14 mouse cellular contexts compared by ENCODE assay signal in genomic region chr6:36672399-36673221, GRCm38 (mm10).
DNase-seq lines count a peak whose midpoint lies in the region; ATAC-seq and TF ChIP-seq lines count a peak whose summit lies in the region.
"Had no signal": no experiment of that assay in that cellular context is flagged by ENCODE, and none has a peak within 500 bp of the region (broad histone marks: within the 10 kb centered on the region; RNA-seq: fewer than 3 reads in every experiment).

No protein-coding gene starts in this region.

- peaks cover 3% of the 10 kb centered on the region; the same call in 1 of the 2 replicates for H3K4me1 ChIP-seq in lung, embryonic 15.5 days
- no peaks in the 10 kb centered on the region; the same call in 1 of the 2 replicates for H3K4me1 ChIP-seq in embryonic fibroblast, embryonic 13.5 days (ENCODE audit: control insufficient read depth, insufficient read depth, low read length)
- H3K4me1 ChIP-seq in forebrain, embryonic 15.5 days: peaks cover 14% of the 10 kb centered on the region

- no peak overlapping the region for H3K9ac ChIP-seq in lung, embryonic 15.5 days
- H3K9ac ChIP-seq in forebrain, embryonic 15.5 days (replicated peaks): no peak overlapping the region
- H3K9ac ChIP-seq: embryonic facial prominence, embryonic 13.5 days; liver, embryonic 14.5 days had no signal

- peak overlapping the region; percentile 64; the same call in 1 of the 2 replicates for H3K27ac ChIP-seq in lung, embryonic 15.5 days
- H3K27ac ChIP-seq in embryonic fibroblast, embryonic 13.5 days (ENCODE audit: insufficient read depth, low read length): peak overlapping the region; percentile 38; the same call in 1 of the 2 replicates
- 0 out of 2 replicates have a peak overlapping the region, but pooled peaks have one; percentile 22 for H3K27ac ChIP-seq in forebrain, embryonic 15.5 days (replicated peaks)
- H3K27ac ChIP-seq: embryonic facial prominence, embryonic 13.5 days; liver, embryonic 14.5 days had no signal

- no peak for TF ChIP-seq POLR2A in embryonic fibroblast, embryonic 13.5 days (IDR thresholded peaks at IDR 0.05; ENCODE audit: low read depth, low read length)

- no peaks in the 10 kb centered on the region for H3K27me3 ChIP-seq in lung, embryonic 15.5 days
- no peaks in the 10 kb centered on the region for H3K27me3 ChIP-seq in forebrain, embryonic 15.5 days
- H3K27me3 ChIP-seq: CH12.LX; embryonic facial prominence, embryonic 13.5 days had no signal

- ATAC-seq in lung, embryonic 15.5 days (ENCODE audit: borderline replicate concordance, extremely low read depth, low FRiP score, low TSS enrichment): peak; percentile 14; the same call in 1 of the 2 replicates
- ATAC-seq in forebrain, embryonic 15.5 days (replicated peaks): peak; percentile 59
- no peak for ATAC-seq in granulocyte monocyte progenitor cell, adult 5-6 weeks (replicated peaks; ENCODE audit: poor library complexity, severe bottlenecking)
- ATAC-seq: intestine, embryonic 16.5 days had no signal

- TF ChIP-seq CTCF in embryonic fibroblast, embryonic 13.5 days (IDR thresholded peaks at IDR 0.05; ENCODE audit: borderline replicate concordance, insufficient read depth, low read length): no peak

- no peak for DNase-seq in lung, adult 18-20 months
- DNase-seq in lung, postnatal 36 days: peak; percentile 0
- no peak for DNase-seq in kidney, postnatal 4 days
- DNase-seq in cerebellum, adult 8-10 months: no peak
- DNase-seq: adrenal gland, postnatal 25 days; cerebellum, adult 11 months had no signal

- no peaks in the 10 kb centered on the region for H3K9me3 ChIP-seq in lung, embryonic 15.5 days
- H3K9me3 ChIP-seq in forebrain, embryonic 15.5 days: no peaks in the 10 kb centered on the region
- H3K9me3 ChIP-seq: embryonic facial prominence, embryonic 13.5 days had no signal

- WGBS in lung, embryonic 15.5 days: 74% methylated on average over 11 of the region's 11 CpGs
- 28% methylated on average over 11 of the region's 11 CpGs for WGBS in forebrain, embryonic 15.5 days

- no peak overlapping the region for H3K4me2 ChIP-seq in lung, embryonic 15.5 days
- no peak overlapping the region for H3K4me2 ChIP-seq in forebrain, embryonic 15.5 days (replicated peaks)
- H3K4me2 ChIP-seq: embryonic facial prominence, embryonic 13.5 days had no signal

- no peaks in the 10 kb centered on the region for H3K36me3 ChIP-seq in lung, embryonic 15.5 days
- no peaks in the 10 kb centered on the region for H3K36me3 ChIP-seq in forebrain, embryonic 15.5 days
- H3K36me3 ChIP-seq: embryonic facial prominence, embryonic 13.5 days had no signal

- no peak overlapping the region for H3K4me3 ChIP-seq in lung, embryonic 15.5 days
- H3K4me3 ChIP-seq in embryonic fibroblast, embryonic 13.5 days (ENCODE audit: insufficient read depth, low read length): no peak overlapping the region
- no peak overlapping the region for H3K4me3 ChIP-seq in forebrain, embryonic 15.5 days
- H3K4me3 ChIP-seq: embryonic facial prominence, embryonic 13.5 days had no signal
